Mouse (Mus musculus): ENCODE measurements around the gene Ntn4. TPM values are rescaled to one million over a fixed set of nuclear protein-coding genes. Genes with fewer than 3 reads are reported as not detected.

Gene Ntn4
- polyA plus RNA-seq, 1 experiment from 2014 or later, result 2.1 TPM

DNA sequence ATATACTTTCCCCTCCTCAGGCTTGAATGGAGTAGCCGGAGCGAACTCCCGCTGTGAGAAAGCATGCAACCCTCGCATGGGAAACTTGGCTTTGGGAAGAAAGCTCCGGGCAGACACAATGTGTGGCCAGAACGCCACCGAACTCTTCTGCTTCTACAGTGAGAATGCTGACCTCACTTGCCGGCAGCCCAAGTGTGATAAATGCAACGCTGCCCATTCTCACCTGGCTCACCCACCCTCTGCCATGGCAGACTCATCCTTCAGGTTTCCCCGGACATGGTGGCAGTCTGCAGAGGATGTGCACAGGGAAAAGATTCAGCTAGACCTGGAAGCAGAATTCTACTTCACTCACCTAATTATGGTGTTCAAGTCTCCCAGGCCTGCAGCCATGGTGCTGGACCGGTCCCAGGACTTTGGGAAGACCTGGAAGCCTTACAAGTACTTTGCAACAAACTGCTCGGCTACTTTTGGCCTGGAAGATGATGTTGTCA, 4.0 kb downstream of the Ntn4 start:
- 78% methylated on average over 12 of the region's 12 CpGs for WGBS
- no peak for ATAC-seq (ENCODE audit: low FRiP score, low read depth)
- H3K36me3 ChIP-seq, result peaks cover 15% of the 10 kb centered on the region; the same call in 1 of the 2 replicates

DNA sequence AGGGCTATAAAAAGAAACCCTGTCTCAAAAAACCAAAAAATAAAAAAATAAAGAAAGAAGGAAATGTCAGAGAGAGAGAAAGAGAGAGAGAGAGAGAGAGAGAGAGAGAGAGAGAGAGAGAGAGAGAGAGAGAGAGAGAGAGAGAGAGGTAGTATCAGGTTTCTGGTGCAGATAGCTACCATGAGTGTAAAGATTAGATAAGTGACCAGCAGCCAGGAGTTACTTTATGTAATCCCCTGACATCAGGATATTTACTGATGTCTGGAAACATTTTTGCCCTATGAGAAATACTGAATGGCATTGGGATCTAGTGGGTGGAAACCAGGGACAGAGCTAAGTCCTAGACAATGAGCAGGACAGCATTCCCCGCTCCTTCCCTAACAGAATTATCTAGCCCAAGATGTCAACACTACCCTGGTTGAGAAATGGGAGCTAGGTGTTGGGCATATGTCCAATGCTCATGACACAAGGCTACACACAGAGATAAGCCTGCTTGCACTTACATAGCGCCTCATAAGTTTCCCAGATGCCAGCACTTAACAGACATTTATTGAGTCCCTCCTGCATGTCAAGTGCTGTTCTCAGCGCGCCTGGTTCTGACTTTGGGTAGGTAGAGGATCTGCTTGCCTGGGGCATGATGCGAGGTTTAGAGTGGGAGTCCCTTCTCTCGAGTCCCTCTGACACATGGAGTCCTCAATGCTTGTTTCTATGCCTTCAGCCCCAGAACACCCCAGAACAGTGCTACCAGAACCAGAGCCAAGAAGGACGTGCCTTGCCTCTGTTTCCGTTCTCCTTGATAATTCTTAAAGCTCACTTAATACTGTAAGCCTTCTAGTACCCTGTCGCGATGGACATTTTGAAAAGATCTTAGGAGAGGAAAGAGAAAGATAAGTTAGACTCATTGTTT, 7.4 kb downstream of the Ntn4 start:
- peaks cover 4% of the 10 kb centered on the region; the same call in 1 of the 2 replicates for H3K4me1 ChIP-seq
- ATAC-seq (ENCODE audit: low FRiP score, low read depth), result no peak
- peaks cover 15% of the 10 kb centered on the region; the same call in 1 of the 2 replicates for H3K36me3 ChIP-seq
- H3K27ac ChIP-seq, result no peak overlapping the region
- no peak overlapping the region for H3K4me2 ChIP-seq (replicated peaks)
- no peak overlapping the region for H3K9ac ChIP-seq
- WGBS, result 93% methylated on average over 10 of the region's 10 CpGs
- no peaks in the 10 kb centered on the region for H3K9me3 ChIP-seq
- no peak overlapping the region for H3K4me3 ChIP-seq
- no peaks in the 10 kb centered on the region for H3K27me3 ChIP-seq (replicated peaks)

More for the DNA sequence above, 4.0 kb downstream of the Ntn4 start:
- no peak overlapping the region for H3K4me2 ChIP-seq (replicated peaks)
- H3K27me3 ChIP-seq (replicated peaks), result peaks cover 5% of the 10 kb centered on the region; the same call in 1 of the 2 replicates
- H3K4me3 ChIP-seq, result no peak overlapping the region
- H3K4me1 ChIP-seq, result peaks cover 18% of the 10 kb centered on the region
- H3K9me3 ChIP-seq, result no peaks in the 10 kb centered on the region
- H3K27ac ChIP-seq, result no peak overlapping the region
- H3K9ac ChIP-seq, result no peak overlapping the region

DNA sequence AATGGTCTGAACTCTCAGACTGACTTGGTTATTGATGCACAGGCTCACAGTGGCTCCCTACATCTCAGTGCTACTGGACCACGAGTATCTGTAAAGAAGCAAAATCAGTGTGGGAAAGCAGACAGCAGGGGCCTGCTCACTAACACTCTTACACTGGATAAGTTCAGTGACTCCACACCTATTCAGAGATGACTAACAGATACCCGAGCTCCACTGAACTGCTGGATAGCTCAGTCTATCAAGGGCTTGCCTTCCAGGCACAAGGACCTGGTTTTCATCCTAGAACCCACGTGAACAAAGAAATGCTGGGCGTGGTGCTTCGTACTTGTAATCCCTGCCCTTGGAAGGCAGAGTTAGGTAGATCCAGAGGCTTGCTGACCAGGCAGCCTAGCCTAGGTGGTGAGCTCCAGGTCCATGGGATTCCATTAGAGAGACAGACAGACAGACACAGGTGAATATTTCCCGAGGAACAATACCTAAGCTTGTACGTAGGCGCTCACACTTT, 8.2 kb downstream of the Ntn4 start:
- no peak overlapping the region for H3K27ac ChIP-seq
- no peak for ATAC-seq (ENCODE audit: low FRiP score, low read depth)
- H3K9ac ChIP-seq, result no peak overlapping the region
- no peak overlapping the region for H3K4me2 ChIP-seq (replicated peaks)
- H3K4me3 ChIP-seq, result no peak overlapping the region
- WGBS, result 89% methylated on average over 8 of the region's 8 CpGs
- H3K4me1 ChIP-seq, result peaks cover 4% of the 10 kb centered on the region; the same call in 1 of the 2 replicates
- H3K36me3 ChIP-seq, result peaks cover 15% of the 10 kb centered on the region; the same call in 1 of the 2 replicates
- no peaks in the 10 kb centered on the region for H3K27me3 ChIP-seq (replicated peaks)
- no peaks in the 10 kb centered on the region for H3K9me3 ChIP-seq

DNA sequence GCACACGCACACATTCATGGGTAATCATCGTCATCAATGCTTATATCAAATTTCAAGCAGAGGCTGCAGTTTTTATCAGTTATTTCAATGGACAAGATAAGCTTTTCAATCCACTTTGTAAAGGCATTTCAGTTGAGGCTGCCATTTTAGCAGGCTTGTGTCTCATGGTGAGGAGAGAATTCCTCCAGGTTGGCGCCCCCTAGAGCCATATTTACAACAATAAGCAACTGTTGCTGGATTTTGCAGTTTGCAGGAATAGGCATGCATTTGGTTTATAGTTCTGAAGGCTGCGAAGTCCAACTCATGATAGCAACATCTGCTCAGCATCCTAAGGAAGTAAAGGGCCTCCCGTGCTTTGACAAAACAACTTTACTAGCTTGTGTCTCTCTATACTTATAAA, 8.6 kb downstream of the Ntn4 start:
- H3K36me3 ChIP-seq, result peaks cover 15% of the 10 kb centered on the region; the same call in 1 of the 2 replicates
- peaks cover 4% of the 10 kb centered on the region; the same call in 1 of the 2 replicates for H3K4me1 ChIP-seq
- H3K27ac ChIP-seq, result no peak overlapping the region
- ATAC-seq (ENCODE audit: low FRiP score, low read depth), result no peak
- H3K27me3 ChIP-seq (replicated peaks), result no peaks in the 10 kb centered on the region
- H3K9ac ChIP-seq, result no peak overlapping the region
- H3K9me3 ChIP-seq, result no peaks in the 10 kb centered on the region
- no peak overlapping the region for H3K4me2 ChIP-seq (replicated peaks)
- H3K4me3 ChIP-seq, result no peak overlapping the region
- 81% methylated on average over 5 of the region's 5 CpGs for WGBS

DNA sequence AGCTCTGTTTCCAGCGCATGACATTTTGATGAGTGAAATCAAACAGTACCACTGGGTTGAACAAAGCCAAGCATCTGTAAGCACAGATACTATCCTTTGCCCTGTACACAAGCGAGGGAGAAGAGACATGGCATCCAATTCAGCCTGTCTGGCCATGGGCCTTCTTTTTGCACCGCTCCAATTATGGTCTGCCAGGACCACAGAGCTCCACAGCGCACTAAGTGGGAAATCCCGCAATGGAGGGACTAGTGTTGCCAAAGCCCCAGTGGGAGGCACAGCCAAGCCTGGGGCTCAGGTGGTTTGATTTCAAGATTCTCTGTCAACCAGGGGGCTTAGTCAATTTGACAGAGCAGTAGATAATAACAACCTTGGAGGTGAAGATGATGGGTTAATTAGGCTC, 9.1 kb downstream of the Ntn4 start:
- Histone ChIP-seq H3K27ac (no peak overlapping the region), H3K4me2 (replicated peaks) (no peak overlapping the region), H3K4me1 (peaks cover 4% of the 10 kb centered on the region; the same call in 1 of the 2 replicates), H3K27me3 (replicated peaks) (no peaks in the 10 kb centered on the region), H3K9ac (no peak overlapping the region), H3K36me3 (peaks cover 15% of the 10 kb centered on the region; the same call in 1 of the 2 replicates), H3K4me3 (no peak overlapping the region), H3K9me3 (no peaks in the 10 kb centered on the region)
- 88% methylated on average over 5 of the region's 5 CpGs for WGBS
- no peak for ATAC-seq (ENCODE audit: low FRiP score, low read depth)

DNA sequence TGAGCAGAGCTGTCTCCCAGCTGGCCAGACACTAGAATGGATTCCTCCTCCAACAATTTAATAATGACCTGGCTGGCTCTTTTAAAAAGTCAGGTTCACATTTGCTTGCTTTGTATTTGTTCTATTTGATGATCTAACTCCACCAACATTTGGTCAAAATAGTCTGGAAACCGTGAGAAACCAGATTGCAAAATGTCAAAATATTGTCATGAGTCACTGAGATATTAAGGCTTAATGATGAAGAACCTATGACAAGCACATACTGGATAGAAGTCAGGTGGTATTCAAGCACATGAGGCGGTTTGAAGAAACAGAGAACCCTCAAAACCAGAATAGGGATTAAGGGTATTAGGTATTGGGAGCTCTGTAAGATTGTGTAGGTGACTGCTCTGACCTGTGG, 12.8 kb downstream of the Ntn4 start:
- WGBS, result 91% methylated on average over 2 of the region's 2 CpGs
- no peak overlapping the region for H3K9ac ChIP-seq
- no peaks in the 10 kb centered on the region for H3K9me3 ChIP-seq
- H3K4me2 ChIP-seq (replicated peaks), result no peak overlapping the region
- H3K36me3 ChIP-seq, result no peaks in the 10 kb centered on the region; the same call in 1 of the 2 replicates
- no peak for ATAC-seq (ENCODE audit: low FRiP score, low read depth)
- H3K4me3 ChIP-seq, result no peak overlapping the region
- no peak overlapping the region for H3K27ac ChIP-seq
- no peaks in the 10 kb centered on the region for H3K4me1 ChIP-seq
- H3K27me3 ChIP-seq (replicated peaks), result no peaks in the 10 kb centered on the region

DNA sequence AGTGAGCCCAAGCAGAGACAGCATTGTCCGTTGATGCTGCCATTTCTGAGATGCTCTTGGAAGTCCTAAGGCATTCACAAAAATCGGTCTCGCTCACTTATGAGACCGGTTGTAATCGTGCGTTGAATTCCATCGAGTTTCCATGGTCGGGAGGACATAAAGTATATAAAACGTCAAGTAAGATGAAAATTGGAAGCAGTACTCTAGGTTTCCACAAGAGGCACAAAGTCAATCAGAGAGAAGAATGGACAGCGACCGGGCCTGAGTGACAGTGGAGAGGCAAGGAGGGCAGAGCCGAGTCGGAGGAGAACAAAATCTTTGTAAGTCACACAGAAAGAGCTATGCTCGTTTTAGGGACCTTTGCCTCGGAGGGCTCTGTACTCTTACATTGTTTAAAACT, 14.9 kb downstream of the Ntn4 start:
- H3K9me3 ChIP-seq, result no peaks in the 10 kb centered on the region
- no peaks in the 10 kb centered on the region for H3K4me1 ChIP-seq
- no peaks in the 10 kb centered on the region; the same call in 1 of the 2 replicates for H3K36me3 ChIP-seq
- 82% methylated on average over 15 of the region's 15 CpGs for WGBS
- H3K4me3 ChIP-seq, result no peak overlapping the region
- H3K27me3 ChIP-seq (replicated peaks), result no peaks in the 10 kb centered on the region
- H3K27ac ChIP-seq, result no peak overlapping the region
- no peak overlapping the region for H3K9ac ChIP-seq
- no peak for ATAC-seq (ENCODE audit: low FRiP score, low read depth)
- H3K4me2 ChIP-seq (replicated peaks), result no peak overlapping the region

DNA sequence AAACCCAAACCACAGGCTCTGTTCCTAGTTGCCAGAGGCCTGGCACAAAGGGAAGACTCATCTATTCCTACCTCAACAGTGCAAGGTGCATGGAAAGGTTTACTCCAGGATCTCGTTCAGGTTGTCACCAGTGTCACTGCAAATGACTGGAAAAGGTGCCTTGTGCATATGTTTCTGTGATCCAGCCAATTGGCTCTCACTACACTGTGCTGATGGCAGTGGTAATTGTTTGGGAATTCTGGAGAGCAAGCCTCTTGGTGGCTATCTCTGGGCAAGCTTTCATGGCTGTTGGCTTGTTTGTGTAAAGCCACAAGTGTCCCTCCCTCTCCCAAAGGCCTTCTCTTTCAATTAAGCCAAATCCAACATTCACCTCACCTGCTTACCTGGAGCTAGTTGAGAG, 19.3 kb downstream of the Ntn4 start:
- 83% methylated on average over 1 of the region's 1 CpGs for WGBS

DNA sequence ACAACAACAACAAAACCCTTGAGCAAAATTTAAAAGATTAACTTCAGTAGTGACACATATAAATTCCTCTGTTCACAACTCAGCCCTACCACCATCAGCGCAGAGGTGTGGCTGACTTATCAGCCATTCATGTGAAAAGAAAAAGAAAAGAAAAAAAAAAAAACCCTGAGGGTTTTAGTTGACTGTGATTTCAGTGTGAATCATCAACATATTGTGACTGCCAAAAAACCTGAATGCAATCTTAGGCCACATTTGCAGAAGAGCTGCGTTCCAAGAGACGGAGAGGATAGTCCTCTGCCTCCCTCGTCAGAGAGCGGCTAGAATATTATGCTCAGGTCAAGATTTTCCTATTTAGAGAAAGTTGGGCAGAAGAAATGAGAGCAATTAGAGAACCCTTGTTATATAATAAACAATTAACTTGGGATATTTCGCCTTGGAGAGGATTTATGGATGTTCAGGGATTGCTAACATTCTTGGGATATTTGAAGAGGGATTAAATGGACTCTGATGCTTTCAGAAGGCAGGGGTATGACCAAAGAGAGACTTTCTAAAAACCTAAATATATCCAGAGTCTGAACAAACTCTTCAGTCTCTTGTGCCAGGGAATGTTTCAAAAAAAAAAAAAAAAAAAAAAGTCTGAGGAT, 21.0 kb downstream of the Ntn4 start:
- Histone ChIP-seq H3K27ac (no peak overlapping the region), H3K4me2 (replicated peaks) (no peak overlapping the region), H3K4me3 (no peak overlapping the region), H3K9me3 (no peaks in the 10 kb centered on the region), H3K4me1 (no peaks in the 10 kb centered on the region), H3K36me3 (no peaks in the 10 kb centered on the region; the same call in 1 of the 2 replicates), H3K27me3 (replicated peaks) (no peaks in the 10 kb centered on the region), H3K9ac (no peak overlapping the region)
- no peak for ATAC-seq (ENCODE audit: low FRiP score, low read depth)
- 90% methylated on average over 6 of the region's 6 CpGs for WGBS

More for the DNA sequence above, 19.3 kb downstream of the Ntn4 start:
- no peak for ATAC-seq (ENCODE audit: low FRiP score, low read depth)
- no peak overlapping the region for H3K9ac ChIP-seq
- H3K27me3 ChIP-seq (replicated peaks), result no peaks in the 10 kb centered on the region
- no peaks in the 10 kb centered on the region for H3K9me3 ChIP-seq
- H3K4me1 ChIP-seq, result no peaks in the 10 kb centered on the region
- no peak overlapping the region for H3K4me2 ChIP-seq (replicated peaks)
- no peak overlapping the region for H3K4me3 ChIP-seq
- no peak overlapping the region for H3K27ac ChIP-seq
- no peaks in the 10 kb centered on the region; the same call in 1 of the 2 replicates for H3K36me3 ChIP-seq

DNA sequence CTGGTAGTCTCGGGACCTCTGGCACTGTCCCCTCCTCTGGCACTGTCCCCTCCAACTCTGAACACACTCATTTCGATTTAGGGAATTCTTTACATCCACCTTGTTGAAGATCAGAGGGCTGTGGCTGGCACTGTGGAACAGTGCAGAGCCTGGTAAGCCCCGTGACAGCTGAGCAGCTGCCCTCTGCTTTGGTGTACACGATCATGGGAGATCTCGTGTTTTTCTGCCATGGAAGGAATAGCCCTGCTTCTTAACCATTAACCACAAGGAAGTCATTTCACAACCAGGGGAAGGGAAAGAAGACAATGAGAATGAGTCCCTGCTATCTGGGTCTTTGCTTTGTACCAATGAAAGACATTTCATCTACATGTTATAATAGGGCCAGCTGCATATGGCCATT, 21.5 kb downstream of the Ntn4 start:
- Histone ChIP-seq H3K4me3 (no peak overlapping the region), H3K36me3 (no peaks in the 10 kb centered on the region; the same call in 1 of the 2 replicates), H3K27me3 (replicated peaks) (no peaks in the 10 kb centered on the region), H3K4me2 (replicated peaks) (no peak overlapping the region), H3K9ac (no peak overlapping the region), H3K4me1 (no peaks in the 10 kb centered on the region), H3K27ac (no peak overlapping the region), H3K9me3 (no peaks in the 10 kb centered on the region)
- 83% methylated on average over 5 of the region's 5 CpGs for WGBS
- no peak for ATAC-seq (ENCODE audit: low FRiP score, low read depth)

DNA sequence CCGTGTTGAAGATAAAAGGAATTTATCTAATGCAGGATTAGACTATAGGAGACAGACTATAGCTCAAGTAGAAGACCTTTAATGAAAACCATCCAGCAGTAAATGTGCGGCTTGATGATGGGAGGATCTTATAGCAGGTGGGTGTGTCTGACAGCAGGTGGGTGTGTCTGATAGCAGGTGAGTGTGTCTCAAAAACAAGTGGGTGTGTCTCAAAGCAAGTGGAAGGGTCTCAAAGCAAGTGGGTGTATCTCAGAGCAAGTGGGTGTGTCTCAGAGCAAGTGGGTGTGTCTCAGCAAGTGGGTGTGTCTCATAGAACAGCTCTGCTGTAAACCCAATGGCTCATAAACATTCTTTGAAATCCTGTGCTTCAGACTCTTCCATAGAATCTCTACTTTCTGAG, 25.7 kb downstream of the Ntn4 start:
- 52% methylated on average over 2 of the region's 2 CpGs for WGBS
- Histone ChIP-seq H3K4me3 (no peak overlapping the region), H3K4me1 (no peaks in the 10 kb centered on the region), H3K27ac (no peak overlapping the region), H3K9ac (no peak overlapping the region), H3K9me3 (no peaks in the 10 kb centered on the region), H3K36me3 (no peaks in the 10 kb centered on the region), H3K4me2 (replicated peaks) (no peak overlapping the region), H3K27me3 (replicated peaks) (no peaks in the 10 kb centered on the region)
- ATAC-seq (ENCODE audit: low FRiP score, low read depth), result no peak

DNA sequence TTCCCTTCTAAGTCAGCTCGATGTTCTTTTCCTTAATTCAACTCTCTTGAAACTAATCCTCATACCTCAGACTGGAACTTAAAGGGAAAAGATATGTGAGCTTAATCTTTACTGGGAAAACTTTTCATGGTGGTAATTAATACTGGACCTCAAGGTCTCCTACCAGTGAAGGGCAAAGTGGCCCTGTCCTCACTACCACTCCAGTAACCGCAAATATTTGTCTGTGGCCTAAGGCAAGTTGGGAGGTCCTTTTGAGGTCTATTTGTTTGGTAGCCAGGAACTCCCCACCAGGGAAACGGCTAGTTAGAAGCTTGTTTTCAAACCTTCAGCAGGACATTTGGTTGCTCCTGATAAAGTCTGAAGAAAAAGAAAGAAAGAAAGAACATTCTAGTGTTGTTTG, 26.5 kb downstream of the Ntn4 start:
- WGBS, result 74% methylated on average over 3 of the region's 3 CpGs
- ATAC-seq (ENCODE audit: low FRiP score, low read depth), result no peak
- no peaks in the 10 kb centered on the region for H3K27me3 ChIP-seq (replicated peaks)
- H3K4me1 ChIP-seq, result no peaks in the 10 kb centered on the region
- H3K4me3 ChIP-seq, result no peak overlapping the region
- no peak overlapping the region for H3K9ac ChIP-seq
- H3K36me3 ChIP-seq, result no peaks in the 10 kb centered on the region
- H3K4me2 ChIP-seq (replicated peaks), result no peak overlapping the region
- no peak overlapping the region for H3K27ac ChIP-seq
- H3K9me3 ChIP-seq, result no peaks in the 10 kb centered on the region
